Mouse (Mus musculus) heart, adult 8-10 months (tissue): ENCODE results near the gene Mndal. TPM values are rescaled to one million over a fixed set of nuclear protein-coding genes. Genes with fewer than 3 reads are reported as not detected.

Experiments
- total RNA-seq, 4 experiments: library from RNA; stranded (reverse); gene quantifications; 2 replicates each; pipeline ENCODE4 v1.2.4; 2022

The Mndal gene
- total RNA-seq, 4 experiments from 2014 or later: 8.1 to 16.2 (median 12.3) TPM

Other genes starting within 250 kb of the Mndal start
- 1 to 10 TPM; 4.4 to 7.6 (median 5.2) TPM for gene Ifi207, start 200.7 kb downstream of the Mndal start, total RNA-seq
- gene Ifi204, start 175.5 kb downstream of the Mndal start, total RNA-seq: 1 to 10 TPM; 1.5 to 2.4 (median 1.9) TPM
- 1 to 10 TPM; 1.3 to 2.7 (median 1.5) TPM for gene Ifi211, start 29.4 kb downstream of the Mndal start, total RNA-seq
- gene Ifi203, start 181 bp upstream of the Mndal start, total RNA-seq: 10 to 100 TPM in 3 of 4 experiments, 1 to 10 TPM in 1; 8.5 to 14.2 (median 12.0) TPM
- not detected for gene Ifi202b, start 40.3 kb upstream of the Mndal start, total RNA-seq
- gene Ifi205, start 89.3 kb upstream of the Mndal start, total RNA-seq: 10 to 100 TPM; 11.3 to 19.4 (median 17.3) TPM
- not detected for gene Olfr433, start 98.2 kb upstream of the Mndal start, total RNA-seq
- not detected for gene Olfr432, start 106.7 kb upstream of the Mndal start, total RNA-seq
- gene Olfr430, start 124.1 kb upstream of the Mndal start, total RNA-seq: not detected
- gene Olfr429, start 141.8 kb upstream of the Mndal start, total RNA-seq: not detected
- gene Olfr427, start 154.4 kb upstream of the Mndal start, total RNA-seq: not detected
- gene Olfr231, start 178.7 kb upstream of the Mndal start, total RNA-seq: not detected
- not detected for gene Olfr424, start 189.0 kb upstream of the Mndal start, total RNA-seq
- not detected for gene Olfr420, start 213.1 kb upstream of the Mndal start, total RNA-seq
- gene Spta1, start 230.3 kb upstream of the Mndal start, total RNA-seq: 10 to 100 TPM in 1 of 4 experiments, 1 to 10 TPM in 3; 8.1 to 10.7 (median 8.8) TPM